Mouse (Mus musculus) myocyte (in vitro differentiated cells): Measurements from ENCODE around the gene Cdiptos. TPM values are rescaled to one million over a fixed set of nuclear protein-coding genes. Genes with fewer than 3 reads are reported as not detected.

ENCODE experiments used
- H3K27me3 ChIP-seq: one replicate; pipeline ENCODE4 v1.6.1; 2011; ENCODE audit not compliant: control insufficient read depth, insufficient read depth, insufficient read length
- H3K36me3 ChIP-seq: one replicate; pipeline ENCODE4 v1.6.1; 2011; ENCODE audit not compliant: control insufficient read depth, insufficient read depth
- H3K4me2 ChIP-seq: one replicate; pipeline ENCODE4 v1.6.1; 2011; ENCODE audit warnings: low read depth, control low read depth
- H3K4me3 ChIP-seq: one replicate; pipeline ENCODE4 v1.5.1; 2011; ENCODE audit warnings: mild to moderate bottlenecking, control low read depth, moderate library complexity
- H3K79me2 ChIP-seq: one replicate; pipeline ENCODE4 v1.6.1; 2011; ENCODE audit not compliant: control insufficient read depth, insufficient read depth
- H3ac ChIP-seq: one replicate; pipeline ENCODE4 v1.6.1; 2011; ENCODE audit not compliant: control insufficient read depth, insufficient read length
- CEBPB ChIP-seq: IDR thresholded peaks from 2 replicates; pipeline ENCODE4 v1.6.1; 2011; ENCODE audit warnings: mild to moderate bottlenecking, moderate library complexity; ENCODE audit not compliant: poor library complexity, insufficient read depth, severe bottlenecking
- E2F4 ChIP-seq: IDR thresholded peaks from one replicate; pipeline ENCODE4 v1.6.1; 2011; ENCODE audit warnings: mild to moderate bottlenecking, control low read depth, moderate library complexity; ENCODE audit not compliant: insufficient read depth
- MAX ChIP-seq: IDR thresholded peaks from one replicate; pipeline ENCODE4 v1.6.1; 2011; ENCODE audit warnings: low read depth, mild to moderate bottlenecking, control low read depth
- MYOD1 ChIP-seq, 3 experiments: IDR thresholded peaks; one replicate each; pipeline ENCODE4 v1.6.1; 2011; ENCODE audit warnings: control low read depth in 2 of 3, low read depth in 2 of 3, mild to moderate bottlenecking in 2 of 3, moderate library complexity in 1 of 3; ENCODE audit not compliant: insufficient read length in 2 of 3, control insufficient read depth in 1 of 3
- MYOG ChIP-seq, 3 experiments: IDR thresholded peaks; one replicate each; pipeline ENCODE4 v1.6.1; 2011; ENCODE audit warnings: control low read depth in 2 of 3, low read depth in 2 of 3, mild to moderate bottlenecking in 2 of 3; ENCODE audit not compliant: insufficient read length in 2 of 3, control insufficient read depth in 1 of 3, insufficient read depth in 1 of 3
- POLR2A ChIP-seq: IDR thresholded peaks from one replicate; pipeline ENCODE4 v1.6.1; 2011; ENCODE audit warnings: low read depth, mild to moderate bottlenecking, control low read depth, moderate library complexity; ENCODE audit not compliant: insufficient read length
- POLR2AphosphoS2 ChIP-seq: IDR thresholded peaks from one replicate; pipeline ENCODE4 v1.6.1; 2011; ENCODE audit warnings: low read depth, control low read depth; ENCODE audit not compliant: insufficient read length
- REST ChIP-seq: IDR thresholded peaks from one replicate; pipeline ENCODE4 v1.6.1; 2011; ENCODE audit warnings: mild to moderate bottlenecking, control low read depth, moderate library complexity; ENCODE audit not compliant: insufficient read depth, insufficient read length
- SRF ChIP-seq: IDR thresholded peaks from one replicate; pipeline ENCODE4 v1.6.1; 2011; ENCODE audit warnings: low read depth; ENCODE audit not compliant: control insufficient read depth, insufficient read length
- TCF12 ChIP-seq: IDR thresholded peaks from one replicate; pipeline ENCODE4 v1.6.1; 2011; ENCODE audit warnings: mild to moderate bottlenecking, control low read depth; ENCODE audit not compliant: poor library complexity, insufficient read depth, severe bottlenecking
- TCF3 ChIP-seq: IDR thresholded peaks from one replicate; pipeline ENCODE4 v1.6.1; 2011; ENCODE audit warnings: low read depth, control low read depth; ENCODE audit not compliant: insufficient read length
- USF1 ChIP-seq: IDR thresholded peaks from one replicate; pipeline ENCODE4 v1.6.1; 2011; ENCODE audit warnings: low read depth, mild to moderate bottlenecking, control low read depth, moderate library complexity
- polyA plus RNA-seq: library from polyadenylated mRNA; unstranded; fragments of >200 nt; fragmentation: generic; extraction: Trizol; gene quantifications from one replicate; pipeline ENCODE4 v1.2.1, GENCODE M21; 2012; ENCODE audit warnings: missing spikeins

The Cdiptos gene
- polyA plus RNA-seq, 1 experiment, result 0.18 TPM

DNA sequence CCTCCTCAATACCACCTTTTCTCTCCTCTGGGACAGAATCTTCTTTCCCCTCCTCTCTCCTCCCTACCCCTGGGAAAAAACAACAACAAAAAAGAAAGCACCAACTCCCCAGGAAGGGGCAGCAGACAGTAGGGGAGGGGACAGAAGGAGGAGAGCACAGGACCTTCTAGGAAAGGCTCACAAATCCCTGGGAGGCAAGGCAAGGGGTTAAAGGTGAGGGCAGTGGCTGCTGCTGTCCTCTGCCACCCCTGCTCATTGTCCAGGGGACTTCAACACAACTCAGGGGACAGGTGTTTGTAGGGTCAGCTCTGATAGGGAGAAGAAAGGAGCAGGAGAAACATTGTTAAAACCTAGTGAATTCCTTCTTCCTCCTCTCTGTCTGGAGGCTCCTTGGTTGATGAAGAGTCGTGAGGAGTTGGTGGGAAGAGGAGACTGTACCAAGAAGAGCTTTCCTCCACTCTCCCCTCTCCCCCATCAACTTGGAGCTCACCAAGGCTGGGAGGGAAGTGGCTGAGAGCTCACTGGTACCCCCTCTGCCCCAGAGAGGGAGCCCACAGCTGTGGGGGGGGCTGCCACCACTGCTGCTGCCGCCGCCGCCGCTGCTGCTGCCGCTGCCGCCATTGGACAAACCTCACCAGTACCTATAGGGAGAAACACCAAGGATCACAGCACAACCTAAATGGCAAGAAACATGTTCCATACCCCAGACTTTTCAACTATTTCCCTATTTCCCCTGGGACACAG is 46.8 kb upstream of the Cdiptos start:
- peaks cover 11% of the 10 kb centered on the region for H3K36me3 ChIP-seq
- H3K79me2 ChIP-seq, result peaks cover 20% of the 10 kb centered on the region
- H3K4me2 ChIP-seq, result peak overlapping the region; percentile 12
- TF ChIP-seq SRF (no peak), POLR2A (no peak), MAX (no peak), REST (no peak), CEBPB (no peak), USF1 (no peak), POLR2AphosphoS2 (no peak), MYOG (IDR thresholded peaks at IDR 0.05; ENCODE audit: control insufficient read depth in 1 of 3, insufficient read depth in 1 of 3, insufficient read length in 2 of 3, low read depth in 2 of 3) (no peak), E2F4 (no peak)
- no peaks in the 10 kb centered on the region for H3K27me3 ChIP-seq
- no peak overlapping the region for H3ac ChIP-seq
- peak overlapping the region; percentile 67 for H3K4me3 ChIP-seq

DNA sequence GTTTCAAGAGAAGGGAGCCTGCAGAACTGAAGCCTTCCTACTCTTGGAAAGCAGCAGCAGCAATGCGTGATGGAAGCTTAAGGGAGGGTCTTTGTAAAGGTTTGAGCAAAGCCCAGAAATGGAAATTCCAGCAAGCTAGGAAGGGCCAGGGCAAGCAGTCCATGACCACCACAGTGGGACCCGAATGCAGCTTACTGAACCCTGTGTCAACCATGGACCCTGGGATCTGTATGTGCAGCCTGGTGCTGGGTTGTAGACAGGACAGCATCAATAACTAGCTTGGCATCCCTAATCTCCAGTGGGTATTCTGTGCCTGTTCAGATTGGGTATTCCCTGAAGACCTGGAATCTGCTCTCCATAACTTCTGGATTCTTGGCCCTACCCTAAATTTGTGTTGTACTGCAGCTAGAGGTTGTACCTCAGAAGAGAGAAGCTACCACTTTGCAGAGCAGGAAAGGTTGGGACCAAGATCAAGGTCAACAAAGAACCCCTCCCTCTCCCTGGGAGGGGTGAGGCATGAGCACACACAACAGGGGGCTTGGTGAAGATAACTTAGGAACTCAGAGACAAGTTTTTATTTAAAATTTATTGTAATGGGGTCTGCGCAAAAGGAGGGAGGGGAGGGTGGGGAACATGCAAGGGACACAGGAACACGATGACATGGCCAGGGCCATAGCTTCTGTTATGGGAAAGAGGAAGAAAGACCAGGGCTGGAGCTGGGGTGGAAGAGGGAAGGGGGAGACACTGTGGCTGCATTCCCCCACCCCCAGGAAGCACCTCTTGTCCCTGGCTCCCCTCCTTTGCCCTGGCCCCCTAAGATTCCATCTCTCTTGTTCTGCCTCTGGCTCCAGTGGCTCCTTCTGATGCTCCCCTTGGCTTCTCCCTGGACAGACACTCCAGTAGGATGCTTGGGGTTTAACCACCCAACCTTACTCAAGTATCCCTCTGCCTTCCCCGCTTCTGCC is 45.9 kb upstream of the Cdiptos start:
- TF ChIP-seq MAX (no peak), POLR2A (no peak), SRF (no peak), TCF12 (no peak), TCF3 (no peak), REST (no peak), POLR2AphosphoS2 (peak; percentile 72), MYOD1 (IDR thresholded peaks at IDR 0.05; ENCODE audit: control insufficient read depth in 1 of 3, insufficient read length in 2 of 3, low read depth in 2 of 3) (no peak)
- no peak overlapping the region for H3ac ChIP-seq
- no peaks in the 10 kb centered on the region for H3K27me3 ChIP-seq
- no peak overlapping the region for H3K4me2 ChIP-seq
- peaks cover 20% of the 10 kb centered on the region for H3K79me2 ChIP-seq
- H3K4me3 ChIP-seq, result no peak overlapping the region
- peaks cover 11% of the 10 kb centered on the region for H3K36me3 ChIP-seq

DNA sequence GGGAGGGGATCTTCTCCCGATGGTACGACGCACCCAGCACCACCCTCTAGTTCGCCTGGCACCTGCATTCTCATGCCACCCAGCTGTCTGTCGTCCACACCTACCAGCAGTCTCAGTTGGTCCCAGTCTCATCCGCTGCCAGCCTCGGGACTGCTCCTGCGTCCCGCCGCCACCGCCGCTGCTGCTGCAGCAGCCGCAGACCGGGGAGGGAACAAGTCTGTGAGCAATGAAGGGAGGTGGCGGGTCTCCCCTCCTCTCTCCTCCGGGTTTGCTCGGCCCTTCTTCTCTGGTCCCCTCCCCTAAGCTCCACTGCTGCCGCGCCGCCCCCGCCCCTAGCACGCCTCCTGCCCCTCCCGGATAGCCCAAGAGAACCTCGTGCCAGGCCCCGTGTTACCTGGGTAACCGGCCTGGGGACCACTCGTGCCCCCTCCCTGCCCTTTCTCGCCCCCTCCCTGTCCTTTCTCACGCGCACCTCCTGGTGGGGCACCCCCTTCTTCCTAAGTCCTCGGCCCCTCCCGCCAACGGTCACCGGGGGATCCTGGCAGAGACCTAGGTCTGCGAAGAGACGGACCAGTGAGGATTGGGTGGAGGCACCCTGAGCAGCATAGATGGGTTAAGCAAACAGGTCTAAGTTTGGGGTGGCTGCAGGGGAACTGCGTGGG is 45.1 kb upstream of the Cdiptos start, which contains the start of the genes Gm42742 and Prrt2:
Gm42742 (minus strand) TSS at position 197 of the 662 bp plus-strand sequence.
Prrt2 (minus strand) TSS at position 311 of the 662 bp plus-strand sequence.
- Histone ChIP-seq H3K4me2 (no peak within 1 kb of the TSS), H3K79me2 (peaks cover 20% of the 10 kb centered on the region), H3K36me3 (peaks cover 11% of the 10 kb centered on the region), H3K27me3 (no peaks in the 10 kb centered on the region), H3ac (no peak within 1 kb of the TSS), H3K4me3 (no peak within 1 kb of the TSS)
- TF ChIP-seq REST, result no peak
- TF ChIP-seq POLR2AphosphoS2, result peak; percentile 65
- TF ChIP-seq SRF, result no peak

DNA sequence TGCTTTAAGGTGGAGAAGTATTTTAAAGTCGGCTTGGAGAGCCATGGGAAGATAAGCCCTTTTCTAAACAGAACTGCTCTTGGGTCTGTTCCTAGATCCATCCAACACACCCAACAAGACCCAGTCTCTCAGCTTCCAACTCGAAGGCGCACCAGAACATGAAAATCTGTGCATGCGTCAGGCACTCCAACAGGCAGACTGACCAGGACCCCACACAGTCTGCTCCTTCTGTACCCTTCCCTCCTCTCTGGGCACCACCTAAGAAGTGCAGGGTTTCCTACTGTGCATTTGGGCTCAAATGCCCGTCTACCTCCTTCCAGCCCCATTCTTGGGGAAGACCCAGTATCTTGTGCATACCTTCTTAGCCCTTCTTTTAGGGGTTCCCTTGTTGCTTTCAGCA is 44.6 kb upstream of the Cdiptos start:
- no peak overlapping the region for H3K4me3 ChIP-seq
- H3K79me2 ChIP-seq, result peaks cover 23% of the 10 kb centered on the region
- no peak overlapping the region for H3K4me2 ChIP-seq
- peaks cover 11% of the 10 kb centered on the region for H3K36me3 ChIP-seq
- TF ChIP-seq MYOG (IDR thresholded peaks at IDR 0.05; ENCODE audit: control insufficient read depth in 1 of 3, insufficient read depth in 1 of 3, insufficient read length in 2 of 3, low read depth in 2 of 3), result no peak
- no peak for TF ChIP-seq E2F4
- no peak overlapping the region for H3ac ChIP-seq
- no peaks in the 10 kb centered on the region for H3K27me3 ChIP-seq

DNA sequence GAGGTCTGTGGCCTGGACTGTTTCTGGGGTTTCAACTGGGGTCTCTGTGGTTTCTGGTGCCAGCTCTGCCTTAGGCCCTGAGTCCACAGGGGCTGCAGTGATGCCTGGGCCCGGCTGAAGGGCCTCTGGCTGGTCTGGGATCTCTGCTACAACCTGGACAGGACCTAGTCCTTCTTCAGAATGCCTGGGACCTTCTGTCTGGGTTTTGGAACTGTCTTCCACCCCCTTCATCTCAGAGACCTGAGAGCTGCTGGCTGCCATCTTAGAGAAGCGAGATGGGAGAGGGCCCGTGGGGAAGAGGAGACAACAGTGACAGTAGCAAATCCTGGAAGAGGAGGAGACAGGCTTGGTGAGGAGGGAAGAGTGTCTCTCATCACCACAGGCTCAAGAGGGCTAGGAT is 44.1 kb upstream of the Cdiptos start:
- no peak overlapping the region for H3K4me3 ChIP-seq

More for the DNA sequence above, 44.1 kb upstream of the Cdiptos start:
- Histone ChIP-seq H3ac (no peak overlapping the region), H3K79me2 (peaks cover 24% of the 10 kb centered on the region), H3K36me3 (peaks cover 11% of the 10 kb centered on the region), H3K4me2 (no peak overlapping the region), H3K27me3 (no peaks in the 10 kb centered on the region)
- no peak for TF ChIP-seq USF1
- TF ChIP-seq POLR2A, result no peak
- TF ChIP-seq TCF3, result no peak
- TF ChIP-seq SRF, result no peak
- no peak for TF ChIP-seq TCF12
- no peak for TF ChIP-seq MAX
- no peak for TF ChIP-seq E2F4
- no peak for TF ChIP-seq MYOG (IDR thresholded peaks at IDR 0.05; ENCODE audit: control insufficient read depth in 1 of 3, insufficient read depth in 1 of 3, insufficient read length in 2 of 3, low read depth in 2 of 3)
- no peak for TF ChIP-seq CEBPB
- TF ChIP-seq MYOD1 (IDR thresholded peaks at IDR 0.05; ENCODE audit: control insufficient read depth in 1 of 3, insufficient read length in 2 of 3, low read depth in 2 of 3), result no peak
- no peak for TF ChIP-seq REST
- TF ChIP-seq POLR2AphosphoS2, result no peak
